Mouse (Mus musculus) brain, embryonic 18.5 days (tissue): ENCODE measurements around the gene Slc2a4.
"Not testable (repeated sequence)": the region's sequence is repeated elsewhere in the genome, so short reads cannot be mapped to it uniquely, and the experiment has no call there.

Experiments used
- DNase-seq: peaks from one replicate; pipeline ENCODE4 v3.0.0-alpha.2; 2012; ENCODE audit warnings: low read depth, low spot score

Gene Slc2a4

GRCm38 (mm10) chr11:69970775-69971174 lies 22.8 kb upstream of the Slc2a4 start:
- no peak for DNase-seq

DNA sequence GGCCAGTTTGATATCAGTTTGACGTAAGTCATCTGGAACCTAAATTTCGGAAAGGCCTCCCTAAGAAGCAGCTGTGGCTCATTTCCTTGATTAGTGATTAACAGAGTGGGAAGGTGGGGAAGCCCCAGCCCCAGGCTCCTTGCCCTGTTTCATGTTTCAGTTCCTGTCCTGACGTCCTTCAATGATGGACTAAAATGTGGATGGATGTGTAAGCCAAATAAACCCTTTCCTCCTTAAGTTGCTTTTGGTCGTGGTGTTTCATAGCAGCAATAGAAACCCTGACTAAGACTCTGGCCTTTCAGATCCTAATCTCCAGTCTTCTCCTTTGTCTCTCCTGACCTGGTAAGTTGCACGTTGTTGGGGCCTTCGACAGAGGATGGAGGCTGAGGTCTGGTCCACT lies 22.2 kb upstream of the Slc2a4 start:
- no peak for DNase-seq

- no peak for DNase-seq
These were observed 20.8 kb upstream of the Slc2a4 start for GRCm38 (mm10) chr11:69968793-69969192.

GRCm38 (mm10) chr11:69966860-69967517 lies 19.0 kb upstream of the Slc2a4 start:
- no peak for DNase-seq

DNA sequence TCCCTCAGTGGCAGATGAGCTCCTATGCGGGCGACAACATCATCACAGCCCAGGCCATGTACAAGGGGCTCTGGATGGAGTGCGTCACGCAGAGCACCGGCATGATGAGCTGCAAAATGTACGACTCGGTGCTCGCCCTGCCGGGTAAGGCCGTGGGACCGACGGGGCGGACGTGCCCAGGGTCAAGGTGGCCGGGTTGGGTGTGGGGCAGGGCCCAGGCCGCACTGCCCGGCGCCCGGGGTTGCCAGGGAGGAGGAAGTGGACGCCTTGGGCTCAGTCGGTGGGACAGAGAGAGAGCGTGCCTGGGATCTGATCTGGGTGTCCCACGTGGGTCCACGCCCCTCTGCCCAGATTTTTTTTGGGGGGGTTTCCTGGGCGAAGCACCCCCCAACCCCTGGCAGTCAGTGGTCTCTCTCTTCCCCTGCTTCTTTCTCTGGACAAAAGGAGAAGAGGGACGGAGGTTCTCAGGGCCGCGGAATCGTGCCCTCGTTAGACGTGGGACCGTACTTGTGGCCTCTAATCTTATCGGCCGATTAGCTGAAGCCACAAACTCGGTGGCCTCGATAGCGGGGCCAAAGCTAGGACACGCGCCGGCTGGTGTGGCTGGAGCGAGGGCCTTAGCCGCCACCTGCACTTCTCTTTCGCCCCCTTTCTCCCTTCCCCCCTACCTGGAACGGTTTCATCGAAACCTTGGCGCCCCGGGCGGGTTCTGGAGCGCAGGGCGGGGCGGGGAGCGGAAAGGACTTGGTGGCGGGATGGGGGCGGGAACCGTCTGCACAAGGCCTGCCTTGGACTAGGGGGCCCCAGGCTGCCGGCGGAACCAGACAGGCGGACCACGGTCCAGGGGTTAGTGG lies 18.2 kb upstream of the Slc2a4 start:
- no peak for DNase-seq

DNA sequence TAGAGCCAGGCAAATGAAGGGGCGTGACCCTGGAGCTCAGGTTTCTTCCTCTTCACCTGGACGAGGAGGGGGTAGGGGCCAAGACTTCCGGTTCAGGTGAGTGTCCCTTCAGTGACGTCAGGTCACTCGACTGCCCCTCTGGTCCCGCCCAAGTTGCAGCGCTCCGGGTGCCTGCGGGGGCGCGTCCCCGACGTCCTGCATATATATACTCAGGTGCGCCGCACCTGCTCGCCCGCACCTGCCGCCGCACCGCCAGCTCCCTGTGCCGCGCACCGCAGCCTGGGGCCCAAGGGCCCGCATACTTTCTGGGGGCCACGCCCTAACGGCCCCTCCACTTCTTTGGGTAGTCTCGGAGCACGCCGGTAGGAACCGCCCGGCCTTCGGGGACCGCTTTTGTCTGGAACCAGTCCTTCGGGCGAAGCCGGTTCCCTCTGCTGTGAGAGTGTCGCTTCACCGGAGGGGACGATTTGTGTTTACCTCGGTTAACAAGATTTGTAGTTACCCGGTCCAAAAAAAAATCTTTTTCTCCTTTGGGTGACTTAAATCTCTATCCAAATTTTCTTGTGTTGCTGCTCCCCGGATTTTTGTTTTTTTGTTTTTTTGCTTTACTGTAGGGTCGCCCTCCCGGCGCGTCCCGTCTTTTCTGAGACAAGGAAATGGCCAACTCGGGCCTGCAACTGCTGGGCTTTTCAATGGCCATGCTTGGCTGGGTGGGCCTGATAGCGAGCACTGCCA lies 17.4 kb upstream of the Slc2a4 start:
- DNase-seq, result no peak

GRCm38 (mm10) chr11:69964650-69965270 lies 16.8 kb upstream of the Slc2a4 start, which contains the start of gene Cldn7:
Gene Cldn7 (plus strand): TSS chr11:69964779.
- DNase-seq, result no peak

DNA sequence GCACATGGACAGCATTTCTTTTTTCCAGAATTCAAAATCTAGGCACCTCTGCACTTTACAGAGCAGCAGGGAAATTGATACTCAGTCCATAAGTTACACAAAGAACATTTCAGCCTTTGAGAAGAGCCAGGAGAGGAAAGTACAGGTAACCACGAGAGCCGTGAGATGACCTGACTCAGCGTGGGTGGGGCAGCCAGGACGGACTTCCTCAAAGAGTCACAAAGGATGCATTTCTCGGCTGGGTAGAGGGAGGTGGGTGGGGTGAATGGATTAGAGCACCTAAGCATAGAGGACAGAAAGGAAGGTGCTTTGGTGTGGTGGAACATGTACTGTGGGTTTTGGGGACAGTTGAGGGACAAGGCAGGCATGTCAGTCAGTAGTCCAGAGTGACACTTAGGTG lies 13.9 kb upstream of the Slc2a4 start:
- no peak for DNase-seq

DNA sequence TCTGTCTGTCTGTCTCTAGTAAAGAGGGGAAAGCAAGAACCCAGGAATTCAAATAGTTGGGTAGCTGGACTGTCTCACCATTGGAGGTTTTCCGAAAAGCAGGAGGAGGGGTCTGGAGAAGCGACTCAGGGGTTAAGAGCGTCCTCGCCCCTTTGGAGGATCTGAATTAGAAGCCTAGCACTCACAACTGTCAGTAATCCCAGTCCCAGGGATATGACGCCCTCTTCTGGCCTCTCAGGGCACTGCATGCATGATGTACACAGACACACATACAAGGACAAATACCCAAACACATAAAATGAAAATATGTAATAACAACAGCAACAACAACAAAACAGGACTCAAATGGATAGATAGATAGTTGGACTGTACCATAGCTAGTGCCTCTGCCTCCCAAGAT lies 12.6 kb upstream of the Slc2a4 start:
- no peak for DNase-seq

DNA sequence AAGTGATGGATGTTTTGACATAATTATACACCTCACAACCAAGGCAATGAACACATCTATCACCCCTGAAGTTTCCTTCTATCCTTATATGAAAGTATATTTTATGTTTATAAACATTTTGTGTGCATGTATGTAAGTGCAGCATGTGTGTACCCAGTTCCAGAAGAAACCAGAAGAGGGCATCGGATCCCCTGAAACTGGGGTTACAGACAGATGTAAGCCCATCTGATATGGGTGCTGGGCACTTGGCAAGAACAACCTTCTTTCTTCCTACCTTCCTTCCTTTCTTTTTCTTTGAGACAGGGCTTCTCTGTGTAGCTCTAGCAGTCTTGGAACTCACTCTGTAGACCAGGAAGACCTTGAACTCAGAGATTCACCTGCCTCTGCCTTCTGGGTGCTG lies 8.2 kb upstream of the Slc2a4 start:
- no peak for DNase-seq

DNA sequence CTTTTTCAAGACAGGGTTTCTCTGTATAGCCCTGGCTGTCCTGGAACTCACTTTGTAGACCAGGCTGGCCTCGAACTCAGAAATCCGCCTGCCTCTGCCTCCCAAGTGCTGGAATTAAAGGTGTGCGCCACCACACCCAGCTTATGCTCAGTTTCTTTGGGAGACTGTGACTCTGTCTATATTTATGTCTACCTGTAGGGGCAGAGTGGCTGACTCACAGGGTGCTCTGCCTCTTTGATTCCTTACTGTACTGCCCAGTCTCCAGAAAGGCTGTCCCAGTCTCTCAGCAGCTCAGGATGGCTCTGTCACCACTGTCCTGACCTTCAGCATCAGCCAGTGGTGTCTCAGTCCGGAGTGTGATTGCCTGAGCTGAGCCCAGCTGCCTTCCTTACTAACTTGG lies 7.6 kb upstream of the Slc2a4 start:
- DNase-seq, result not testable (repeated sequence)

DNA sequence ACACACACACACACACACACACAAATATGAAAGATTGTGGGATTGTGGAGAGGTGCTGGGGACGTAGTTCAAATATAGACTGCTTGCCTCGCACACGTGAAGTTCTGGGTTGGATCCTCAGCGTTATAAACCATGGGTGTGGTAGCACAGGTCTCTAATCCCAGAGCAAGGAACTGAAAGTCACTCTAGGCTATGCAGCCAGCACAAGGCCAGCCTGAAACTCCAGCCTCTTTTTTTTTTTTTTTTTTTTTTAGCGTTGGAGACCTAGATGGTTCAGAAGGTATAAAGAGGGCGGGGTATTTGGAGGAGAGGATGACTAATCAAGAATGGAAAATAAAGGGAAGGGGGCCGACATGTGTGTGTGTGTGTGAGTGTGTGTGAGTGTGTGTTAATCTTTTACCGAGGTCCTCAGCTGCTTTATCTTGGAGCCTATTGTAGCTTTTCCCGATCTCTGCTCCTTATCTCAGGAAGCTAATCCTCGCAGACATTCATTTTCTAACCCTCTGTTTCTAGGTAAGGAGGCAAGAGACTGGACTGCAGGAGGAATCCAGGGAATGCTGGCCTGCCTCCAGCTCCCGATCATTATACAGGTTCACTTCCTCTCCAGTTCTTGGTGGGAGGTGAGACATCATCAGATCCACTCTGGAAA lies 5.4 kb upstream of the Slc2a4 start:
- no peak for DNase-seq

DNA sequence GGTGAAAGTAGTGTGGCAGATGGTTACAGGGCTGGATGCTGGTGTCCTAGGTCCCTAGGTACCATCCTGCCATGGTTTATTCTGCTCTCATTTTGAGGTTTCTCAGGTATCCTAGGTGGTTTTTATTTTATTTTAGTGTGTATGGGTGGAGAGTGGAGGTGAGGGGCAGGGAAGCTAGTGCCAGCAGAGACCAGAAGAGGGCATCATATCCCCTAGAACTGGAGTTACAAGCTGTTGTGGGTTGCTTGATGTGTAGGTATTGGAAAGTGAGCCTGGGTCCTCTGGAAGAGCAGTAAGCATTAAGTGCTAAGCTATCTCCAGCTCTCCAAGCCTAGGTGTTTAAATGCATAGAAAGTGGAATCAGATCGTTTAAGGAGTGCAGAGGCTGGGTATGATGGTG lies 4.3 kb upstream of the Slc2a4 start:
- DNase-seq, result no peak

DNA sequence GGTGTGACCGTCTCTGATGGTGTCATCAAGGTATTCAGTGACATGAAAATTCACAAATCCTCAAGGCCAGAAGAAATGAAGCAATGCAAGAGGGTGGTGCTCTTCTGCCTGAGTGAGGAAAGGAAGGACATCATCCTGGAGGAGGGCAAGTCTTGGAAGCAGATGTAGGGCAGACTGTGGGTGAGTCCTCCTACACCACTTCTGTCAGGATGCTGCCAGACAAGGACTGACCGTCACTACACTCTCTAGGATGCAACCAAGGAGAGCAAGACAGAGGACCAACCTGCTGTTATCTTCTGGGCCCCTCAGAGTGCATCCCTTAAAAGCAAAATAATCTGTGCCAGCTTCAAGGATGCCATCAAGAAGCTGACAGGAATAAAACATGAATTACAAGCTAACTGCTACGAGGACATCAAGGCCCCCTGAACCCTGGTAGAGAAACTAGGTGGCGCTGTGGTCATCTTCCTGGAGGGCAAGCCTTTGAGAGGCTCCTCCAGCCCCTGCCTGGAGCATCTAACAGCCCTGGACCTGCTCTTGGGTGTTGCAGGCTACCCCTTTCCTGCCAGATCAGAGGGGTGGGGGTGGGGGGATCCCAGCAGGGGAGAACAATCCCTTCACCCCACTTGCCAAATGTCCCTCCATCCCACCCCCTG lies 2.9 kb upstream of the Slc2a4 start:
- no peak for DNase-seq

DNA sequence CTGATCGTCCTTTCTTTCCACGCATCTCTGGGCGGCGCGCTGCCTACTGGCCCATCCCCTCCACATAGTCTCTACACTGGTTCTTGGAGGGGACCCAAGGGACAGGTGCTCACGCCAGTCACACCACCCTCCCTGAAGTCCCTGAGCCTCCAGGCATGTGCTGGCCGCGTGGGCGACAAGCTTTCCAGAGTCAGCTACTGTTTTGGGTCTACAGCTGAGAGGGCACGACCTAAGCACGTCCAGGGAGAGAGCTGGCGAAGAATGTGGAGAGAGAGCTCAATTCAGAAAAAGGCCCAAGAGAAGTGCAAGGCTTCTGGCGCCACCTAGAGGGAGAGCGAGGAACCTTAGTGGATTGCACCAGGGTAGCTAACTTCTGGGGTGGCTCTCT lies 769 bp upstream of the Slc2a4 start:
- DNase-seq, result no peak

- no peak for DNase-seq
These were observed 487 bp downstream of the Slc2a4 start for GRCm38 (mm10) chr11:69947337-69948065.

DNA sequence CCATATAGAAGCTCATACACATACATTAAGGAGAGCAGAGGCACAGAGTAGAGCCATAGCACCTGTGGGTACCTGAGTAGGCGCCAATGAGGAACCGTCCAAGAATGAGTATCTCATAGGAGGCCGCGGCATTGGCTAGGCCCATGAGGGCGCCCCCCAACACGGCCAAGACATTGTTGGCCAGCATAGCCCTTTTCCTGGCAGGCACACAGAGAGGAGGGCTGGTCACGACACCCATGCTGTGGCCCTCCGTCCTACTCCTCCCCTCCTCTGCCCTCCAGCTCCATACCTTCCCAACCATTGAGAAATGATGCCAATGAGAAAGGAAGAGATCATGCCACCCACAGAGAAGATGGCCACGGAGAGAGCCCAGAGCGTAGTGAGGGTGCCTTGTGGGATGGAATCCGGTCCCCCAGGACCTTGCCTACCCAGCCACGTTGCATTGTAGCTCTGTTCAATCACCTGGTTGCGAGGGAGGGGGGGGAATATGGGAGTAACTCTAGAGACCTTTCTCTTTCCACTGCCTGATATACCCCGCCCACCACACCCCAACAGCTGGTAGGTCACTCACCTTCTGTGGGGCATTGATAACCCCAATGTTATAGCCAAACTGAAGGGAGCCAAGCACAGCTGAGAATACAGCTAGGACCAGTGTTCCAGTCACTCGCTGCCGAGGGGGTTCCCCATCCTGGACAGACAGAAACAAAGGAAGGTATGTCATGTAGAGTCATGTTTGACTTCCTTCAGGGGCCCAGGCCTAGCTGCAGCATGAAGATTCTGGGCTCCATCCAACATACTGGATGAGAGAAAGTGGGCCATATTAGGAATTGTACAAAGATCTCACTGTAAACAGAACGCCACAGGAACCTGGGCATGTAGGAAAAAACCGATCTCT lies 1.7 kb downstream of the Slc2a4 start:
- DNase-seq, result no peak

- DNase-seq, result no peak
These were observed 2.8 kb downstream of the Slc2a4 start for GRCm38 (mm10) chr11:69945216-69945615.

GRCm38 (mm10) chr11:69940962-69941361 lies 7.0 kb downstream of the Slc2a4 start:
- no peak for DNase-seq
